Mouse (Mus musculus) forebrain, embryonic 10.5 days (tissue): ENCODE measurements around the gene Cby1. TPM values are rescaled to one million over a fixed set of nuclear protein-coding genes. Genes with fewer than 3 reads are reported as not detected.

ENCODE experiments used
- DNase-seq: peaks from one replicate; pipeline ENCODE4 v3.0.0-alpha.2; 2017; ENCODE audit warnings: low spot score; ENCODE audit errors: extremely low spot score
- H3K27ac ChIP-seq: fragments of 300-500 bp; sonication (generic); 2 replicates; pipeline ENCODE4 v1.5.1; 2016; ENCODE audit warnings: mild to moderate bottlenecking
- H3K27me3 ChIP-seq: fragments of 300-500 bp; sonication (generic); 2 replicates; pipeline ENCODE4 v1.6.1; 2016; ENCODE audit warnings: mild to moderate bottlenecking; ENCODE audit not compliant: poor library complexity, severe bottlenecking
- H3K36me3 ChIP-seq: fragments of 300-500 bp; sonication (generic); replicated peaks from 2 replicates; pipeline ENCODE4 v1.6.1; 2016; ENCODE audit warnings: mild to moderate bottlenecking, moderate library complexity
- H3K4me1 ChIP-seq: fragments of 300-500 bp; sonication (generic); 2 replicates; pipeline ENCODE4 v1.6.1; 2016
- H3K4me3 ChIP-seq: fragments of 300-500 bp; sonication (generic); 2 replicates; pipeline ENCODE4 v1.5.1; 2016; ENCODE audit warnings: mild to moderate bottlenecking, moderate library complexity
- H3K9me3 ChIP-seq: fragments of 300-500 bp; sonication (generic); 2 replicates; pipeline ENCODE4 v1.6.1; 2016; ENCODE audit warnings: mild to moderate bottlenecking, moderate library complexity
- WGBS: fragments of 180-500 bp; shearing (Covaris S2); methylation state at CpG from one replicate; pipeline ENCODE4 v1.1.7; 2016; 5-methylcytosine and 5-hydroxymethylcytosine counted together
- polyA plus RNA-seq: library from polyadenylated mRNA; unstranded; fragments of >200 nt; fragmentation: Nextera tagmentation; extraction: Ambion mirVana; gene quantifications from 2 replicates; pipeline ENCODE4 v1.2.1, GENCODE M21; 2016

Cby1 gene
- polyA plus RNA-seq, 1 experiment from 2014 or later = 80.3 TPM

DNA sequence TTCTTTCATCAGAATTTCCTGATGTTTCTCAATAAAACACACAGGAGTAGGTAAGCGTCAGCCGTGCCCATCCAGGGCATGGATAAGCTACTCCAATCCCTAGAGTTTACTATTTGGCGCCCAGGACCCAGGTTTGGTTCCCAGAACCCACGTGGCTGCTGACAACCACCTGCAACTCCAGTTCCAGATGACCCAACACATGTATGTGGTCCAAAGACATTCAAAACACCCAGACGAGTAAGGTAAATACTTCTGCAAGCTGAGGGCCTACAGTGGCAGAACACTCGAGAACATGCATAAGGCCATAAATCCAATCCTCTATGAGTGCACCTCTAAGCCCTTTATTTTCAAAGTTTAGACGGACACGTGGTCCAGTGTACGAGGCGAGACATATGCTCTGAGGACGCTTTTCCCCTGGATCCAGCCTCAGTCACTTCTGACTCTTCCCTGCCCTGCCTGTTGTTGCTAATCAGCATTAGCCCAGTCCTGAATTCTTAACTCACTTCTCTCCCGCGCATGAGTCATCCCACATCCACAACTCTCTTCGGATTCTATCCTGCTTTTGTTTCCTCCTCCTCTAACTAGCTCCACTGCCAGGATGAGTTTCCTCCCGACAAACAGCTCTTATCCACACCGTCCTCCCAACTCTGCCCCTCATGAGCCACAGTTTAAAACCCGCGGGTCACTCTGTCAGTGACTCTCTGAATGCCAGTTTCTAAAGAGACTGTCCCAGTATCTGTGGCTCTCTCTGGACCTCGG is 24.9 kb downstream of the Cby1 start:
- 85% methylated on average over 19 of the region's 19 CpGs for WGBS
- no peak for DNase-seq
- Histone ChIP-seq H3K4me1 (peaks cover 55% of the 10 kb centered on the region), H3K27ac (no peak overlapping the region), H3K4me3 (peak overlapping the region; percentile 96; the same call in 1 of the 2 replicates), H3K36me3 (peaks cover 18% of the 10 kb centered on the region), H3K9me3 (no peaks in the 10 kb centered on the region), H3K27me3 (no peaks in the 10 kb centered on the region)

DNA sequence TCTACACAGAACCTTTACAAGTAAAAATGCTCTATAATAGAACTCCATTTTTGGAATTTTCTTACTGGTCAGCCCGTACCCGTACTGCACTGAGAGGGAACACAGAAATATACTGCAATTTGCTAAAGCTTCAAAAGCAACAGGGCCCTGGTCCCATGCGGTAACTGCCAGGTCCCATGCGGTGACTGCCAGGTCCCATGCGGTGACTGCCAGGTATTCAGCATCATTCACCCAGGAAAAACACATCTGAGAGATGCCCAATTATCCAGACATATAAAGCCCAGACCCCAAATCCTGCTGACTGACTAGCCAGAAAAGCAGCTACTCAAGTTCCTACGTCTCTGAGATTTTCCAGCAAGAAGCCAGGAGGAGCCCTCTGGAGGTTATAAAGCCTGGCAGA is 25.6 kb downstream of the Cby1 start:
- Histone ChIP-seq H3K4me1 (peaks cover 63% of the 10 kb centered on the region), H3K4me3 (peak overlapping the region; percentile 96)

GRCm38 (mm10) chr15:79685141-79685641 is 26.2 kb downstream of the Cby1 start:
- H3K36me3 ChIP-seq = peaks cover 8% of the 10 kb centered on the region; the same call in 1 of the 2 replicates
- H3K4me1 ChIP-seq = peaks cover 68% of the 10 kb centered on the region
- peaks cover 4% of the 10 kb centered on the region; the same call in 1 of the 2 replicates for H3K27me3 ChIP-seq
- no peak overlapping the region for H3K27ac ChIP-seq
- H3K4me3 ChIP-seq = peak overlapping the region; percentile 96
- DNase-seq = no peak
- 53% methylated on average over 6 of the region's 6 CpGs for WGBS
- H3K9me3 ChIP-seq = no peaks in the 10 kb centered on the region

More for the DNA sequence above, 25.6 kb downstream of the Cby1 start:
- Histone ChIP-seq H3K27me3 (peaks cover 4% of the 10 kb centered on the region; the same call in 1 of the 2 replicates), H3K9me3 (no peaks in the 10 kb centered on the region), H3K36me3 (peaks cover 11% of the 10 kb centered on the region), H3K27ac (no peak overlapping the region)
- 79% methylated on average over 6 of the region's 6 CpGs for WGBS
- DNase-seq = no peak

GRCm38 (mm10) chr15:79686046-79686869 is 27.3 kb downstream of the Cby1 start:
- Histone ChIP-seq H3K4me1 (peaks cover 73% of the 10 kb centered on the region), H3K4me3 (peak overlapping the region; percentile 96), H3K27ac (peak overlapping the region; percentile 93), H3K27me3 (peaks cover 4% of the 10 kb centered on the region; the same call in 1 of the 2 replicates), H3K9me3 (no peaks in the 10 kb centered on the region), H3K36me3 (peaks cover 8% of the 10 kb centered on the region; the same call in 1 of the 2 replicates)
- WGBS = 27% methylated on average over 15 of the region's 15 CpGs
- no peak for DNase-seq

- H3K9me3 ChIP-seq = no peaks in the 10 kb centered on the region
- peak; percentile 61 for DNase-seq
- under 1% methylated on average over 33 of the region's 33 CpGs for WGBS
- H3K4me1 ChIP-seq = peaks cover 81% of the 10 kb centered on the region
- peaks cover 4% of the 10 kb centered on the region; the same call in 1 of the 2 replicates for H3K27me3 ChIP-seq
- H3K27ac ChIP-seq = peak overlapping the region; percentile 93
- peaks cover 8% of the 10 kb centered on the region; the same call in 1 of the 2 replicates for H3K36me3 ChIP-seq
- peak overlapping the region; percentile 96 for H3K4me3 ChIP-seq
Measured at GRCm38 (mm10) chr15:79687175-79687574, 28.2 kb downstream of the Cby1 start.

- H3K36me3 ChIP-seq = peaks cover 8% of the 10 kb centered on the region; the same call in 1 of the 2 replicates
- no peaks in the 10 kb centered on the region for H3K9me3 ChIP-seq
- H3K4me3 ChIP-seq = peak within 1 kb of the TSS; percentile 96
- peak; percentile 96 for DNase-seq
- WGBS = under 1% methylated on average over 72 of the region's 72 CpGs
- H3K27ac ChIP-seq = peak within 1 kb of the TSS; percentile 93
- peaks cover 4% of the 10 kb centered on the region; the same call in 1 of the 2 replicates for H3K27me3 ChIP-seq
- H3K4me1 ChIP-seq = peaks cover 81% of the 10 kb centered on the region
Measured at GRCm38 (mm10) chr15:79687646-79688267, 28.8 kb downstream of the Cby1 start, which contains the start of gene Josd1. Josd1 (minus strand) TSS chr15:79687919.

GRCm38 (mm10) chr15:79688268-79688956 is 29.4 kb downstream of the Cby1 start:
- Histone ChIP-seq H3K27ac (peak overlapping the region; percentile 93), H3K27me3 (peaks cover 4% of the 10 kb centered on the region; the same call in 1 of the 2 replicates), H3K4me1 (peaks cover 82% of the 10 kb centered on the region), H3K4me3 (peak overlapping the region; percentile 96), H3K36me3 (peaks cover 8% of the 10 kb centered on the region; the same call in 1 of the 2 replicates), H3K9me3 (no peaks in the 10 kb centered on the region)
- DNase-seq = no peak
- 4% methylated on average over 8 of the region's 8 CpGs for WGBS

GRCm38 (mm10) chr15:79689662-79690425 is 30.8 kb downstream of the Cby1 start:
- H3K27me3 ChIP-seq = peaks cover 4% of the 10 kb centered on the region; the same call in 1 of the 2 replicates
- H3K4me1 ChIP-seq = peaks cover 77% of the 10 kb centered on the region
- no peaks in the 10 kb centered on the region for H3K9me3 ChIP-seq
- peaks cover 14% of the 10 kb centered on the region for H3K36me3 ChIP-seq
- DNase-seq = no peak
- peak overlapping the region; percentile 95 for H3K27ac ChIP-seq
- 16% methylated on average over 24 of the region's 24 CpGs for WGBS
- peak overlapping the region; percentile 98 for H3K4me3 ChIP-seq

DNA sequence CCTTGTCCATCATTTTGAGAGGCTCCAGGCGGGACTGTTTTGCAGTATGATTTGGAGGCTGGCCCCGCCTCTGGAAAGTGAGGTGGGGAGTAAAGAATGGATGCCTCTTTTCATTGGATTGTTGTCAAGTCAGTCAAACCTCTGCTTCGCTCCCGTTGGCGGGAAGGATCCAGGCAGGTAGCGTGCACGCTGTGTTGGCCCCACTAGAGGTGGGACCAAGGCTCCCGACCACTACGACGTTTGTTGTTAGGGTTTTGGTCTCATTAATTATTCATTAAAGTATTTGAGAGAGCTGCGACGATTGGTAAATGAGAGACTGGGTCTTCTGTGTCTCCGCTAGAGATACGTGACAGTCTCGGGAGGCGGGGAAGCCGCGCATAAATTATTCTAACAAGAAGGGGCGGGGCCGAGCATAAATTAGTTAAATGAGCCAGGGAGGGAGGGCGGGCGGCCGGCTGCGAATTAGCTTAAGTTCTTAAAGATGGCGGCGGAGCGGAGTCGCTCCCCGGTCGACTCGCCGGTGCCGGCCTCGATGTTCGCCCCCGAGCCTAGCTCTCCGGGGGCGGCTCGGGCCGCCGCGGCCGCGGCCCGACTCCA is 31.5 kb downstream of the Cby1 start, which contains the start of gene Gtpbp1:
TSS of gene Gtpbp1 (plus strand) at position 420 of the 597 bp plus-strand sequence.
- H3K27ac ChIP-seq = peak within 1 kb of the TSS; percentile 95
- peaks cover 71% of the 10 kb centered on the region for H3K4me1 ChIP-seq

GRCm38 (mm10) chr15:79691023-79691508 is 32.1 kb downstream of the Cby1 start:
- H3K4me3 ChIP-seq = peak overlapping the region; percentile 98
- peaks cover 4% of the 10 kb centered on the region; the same call in 1 of the 2 replicates for H3K27me3 ChIP-seq
- H3K27ac ChIP-seq = peak overlapping the region; percentile 95
- peaks cover 24% of the 10 kb centered on the region for H3K36me3 ChIP-seq
- H3K9me3 ChIP-seq = no peaks in the 10 kb centered on the region
- peaks cover 67% of the 10 kb centered on the region for H3K4me1 ChIP-seq
- DNase-seq = no peak
- WGBS = under 1% methylated on average over 53 of the region's 53 CpGs

More for the DNA sequence above, 31.5 kb downstream of the Cby1 start, which contains the start of gene Gtpbp1:
- peak; percentile 94 for DNase-seq
- H3K27me3 ChIP-seq = peaks cover 4% of the 10 kb centered on the region; the same call in 1 of the 2 replicates
- peak within 1 kb of the TSS; percentile 98 for H3K4me3 ChIP-seq
- WGBS = under 1% methylated on average over 45 of the region's 45 CpGs
- peaks cover 21% of the 10 kb centered on the region for H3K36me3 ChIP-seq
- H3K9me3 ChIP-seq = no peaks in the 10 kb centered on the region
